Mouse (Mus musculus) G1E (cell line): Measurements from ENCODE around the gene Cul1.

Experiments
- CTCF ChIP-seq: IDR thresholded peaks from 2 replicates; pipeline ENCODE4 v1.5.1; 2012; ENCODE audit warnings: low read depth, low read length, inconsistent platforms, mixed read lengths
- GATA1 ChIP-seq: IDR thresholded peaks from 2 replicates; pipeline ENCODE4 v1.6.1; 2012; ENCODE audit warnings: borderline replicate concordance, low read length, inconsistent platforms, mixed read lengths

GRCm38 (mm10) chr6:47552280-47552679 lies 99.1 kb downstream of the Cul1 start:
- TF ChIP-seq CTCF = no peak
- TF ChIP-seq GATA1 = no peak
